Mouse (Mus musculus): ENCODE measurements around the gene Fam47e. TPM values are rescaled to one million over a fixed set of nuclear protein-coding genes. Genes with fewer than 3 reads are reported as not detected.

The Fam47e gene
- polyA plus RNA-seq, 1 experiment from 2014 or later, result not detected

DNA sequence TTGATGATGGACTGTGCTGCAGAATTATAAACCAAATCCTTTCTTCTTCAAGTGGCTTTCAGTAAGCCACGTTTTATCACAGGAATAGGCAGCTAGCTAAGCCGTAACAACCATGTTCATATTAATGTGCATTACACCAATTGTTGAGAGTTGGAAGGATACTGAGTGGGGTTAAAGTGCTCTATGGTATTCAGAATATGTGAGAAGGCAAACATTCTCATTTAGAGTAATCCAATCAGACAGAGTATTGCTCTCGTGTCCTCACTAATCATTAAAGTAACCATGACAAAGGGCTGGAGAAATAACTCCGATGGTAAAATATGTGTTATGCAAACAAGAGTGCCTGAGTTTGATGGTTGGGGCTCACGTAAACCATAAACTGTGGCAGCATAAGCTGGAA is 67.0 kb downstream of the Fam47e start:
- H3K4me1 ChIP-seq (ENCODE audit: control insufficient read depth, insufficient read depth, low read length), result no peaks in the 10 kb centered on the region
- H3K36me3 ChIP-seq (ENCODE audit: control insufficient read depth, insufficient read depth, low read length), result no peaks in the 10 kb centered on the region
- H3K9me3 ChIP-seq (ENCODE audit: control insufficient read depth, low read length), result no peaks in the 10 kb centered on the region
- ATAC-seq (ENCODE audit: low FRiP score, low TSS enrichment), result no peak
- H3K27me3 ChIP-seq (ENCODE audit: control insufficient read depth, insufficient read depth, low read length), result no peaks in the 10 kb centered on the region
- no peak overlapping the region for H3K4me3 ChIP-seq (ENCODE audit: low read length)
- no peak overlapping the region for H3K9ac ChIP-seq (ENCODE audit: low read depth, low read length)
- 71% methylated on average over 5 of the region's 5 CpGs for WGBS
- no peak overlapping the region for H3K27ac ChIP-seq (ENCODE audit: low read depth, low read length)
- no peak overlapping the region for H3K4me2 ChIP-seq (replicated peaks; ENCODE audit: low read depth, low read length)

DNA sequence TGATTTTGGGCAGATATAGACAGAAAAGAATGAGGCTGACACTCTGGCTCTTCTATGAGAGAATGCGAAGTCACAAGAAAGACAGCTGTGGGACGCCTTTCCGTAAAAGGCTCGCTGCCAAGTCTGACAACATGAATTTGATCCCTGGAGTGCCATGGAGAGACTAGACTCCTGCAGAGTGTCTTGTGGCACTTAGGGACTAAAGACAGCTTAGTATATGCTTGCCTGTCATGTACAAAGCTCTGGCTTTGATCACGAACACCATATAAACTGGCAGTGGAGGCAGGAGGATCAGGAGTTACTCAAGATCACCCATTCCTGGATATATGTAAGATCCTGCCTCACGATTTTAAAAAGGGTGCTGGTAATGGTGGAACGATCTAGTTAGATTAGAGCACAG is 73.0 kb downstream of the Fam47e start:
- Histone ChIP-seq H3K36me3 (ENCODE audit: control insufficient read depth, insufficient read depth, low read length) (no peaks in the 10 kb centered on the region), H3K27ac (ENCODE audit: low read depth, low read length) (no peak overlapping the region), H3K4me3 (ENCODE audit: low read length) (no peak overlapping the region), H3K27me3 (ENCODE audit: control insufficient read depth, insufficient read depth, low read length) (no peaks in the 10 kb centered on the region), H3K4me1 (ENCODE audit: control insufficient read depth, insufficient read depth, low read length) (no peaks in the 10 kb centered on the region), H3K9ac (ENCODE audit: low read depth, low read length) (no peak overlapping the region), H3K4me2 (replicated peaks; ENCODE audit: low read depth, low read length) (no peak overlapping the region), H3K9me3 (ENCODE audit: control insufficient read depth, low read length) (no peaks in the 10 kb centered on the region)
- ATAC-seq (ENCODE audit: low FRiP score, low TSS enrichment), result no peak
- WGBS, result 81% methylated on average over 7 of the region's 7 CpGs

DNA sequence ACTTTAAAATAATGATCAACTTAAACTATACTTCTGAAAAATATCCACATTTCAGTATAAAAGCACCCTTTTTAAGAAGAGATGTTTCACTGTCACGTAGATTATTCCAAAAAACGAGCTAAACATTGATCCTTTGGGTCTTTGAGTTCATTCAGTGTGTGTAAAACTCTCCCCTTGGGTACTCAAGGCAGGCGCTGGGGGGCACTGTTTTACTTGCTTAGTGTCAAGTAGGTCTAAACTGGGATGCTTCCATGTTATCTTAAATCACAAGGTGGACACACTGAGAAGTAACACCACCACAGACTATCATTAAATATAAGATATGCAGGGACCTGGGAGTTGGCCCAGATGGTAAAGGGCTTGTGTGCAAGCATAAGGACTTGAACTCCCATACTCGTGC is 78.7 kb downstream of the Fam47e start:
- H3K4me1 ChIP-seq (ENCODE audit: control insufficient read depth, insufficient read depth, low read length), result no peaks in the 10 kb centered on the region
- ATAC-seq (ENCODE audit: low FRiP score, low TSS enrichment), result no peak
- no peaks in the 10 kb centered on the region for H3K36me3 ChIP-seq (ENCODE audit: control insufficient read depth, insufficient read depth, low read length)
- no peaks in the 10 kb centered on the region for H3K9me3 ChIP-seq (ENCODE audit: control insufficient read depth, low read length)
- no peak overlapping the region for H3K9ac ChIP-seq (ENCODE audit: low read depth, low read length)
- H3K4me2 ChIP-seq (replicated peaks; ENCODE audit: low read depth, low read length), result no peak overlapping the region
- WGBS, result 62% methylated on average over 4 of the region's 4 CpGs
- H3K27ac ChIP-seq (ENCODE audit: low read depth, low read length), result no peak overlapping the region
- H3K27me3 ChIP-seq (ENCODE audit: control insufficient read depth, insufficient read depth, low read length), result no peaks in the 10 kb centered on the region
- H3K4me3 ChIP-seq (ENCODE audit: low read length), result no peak overlapping the region

DNA sequence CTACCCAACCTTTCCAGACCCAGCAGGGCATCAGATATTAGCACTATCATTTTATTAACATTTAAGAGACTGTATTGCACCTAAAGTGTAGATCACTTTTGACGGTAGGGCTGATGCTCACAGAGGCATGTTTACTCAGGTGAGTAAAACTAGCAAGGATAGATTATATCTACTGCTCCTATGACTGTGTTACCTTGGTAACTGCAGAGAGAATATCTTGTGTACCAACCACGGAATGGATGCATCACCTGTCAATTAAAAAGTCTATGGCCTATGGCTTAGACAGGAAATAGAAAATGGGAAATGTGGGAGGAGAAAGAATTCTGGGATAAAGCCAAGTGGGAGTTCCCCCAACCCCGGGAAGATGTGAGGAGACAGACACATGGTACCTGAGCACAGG is 80.0 kb downstream of the Fam47e start:
- no peaks in the 10 kb centered on the region for H3K4me1 ChIP-seq (ENCODE audit: control insufficient read depth, insufficient read depth, low read length)
- H3K36me3 ChIP-seq (ENCODE audit: control insufficient read depth, insufficient read depth, low read length), result no peaks in the 10 kb centered on the region
- H3K4me2 ChIP-seq (replicated peaks; ENCODE audit: low read depth, low read length), result no peak overlapping the region
- H3K9ac ChIP-seq (ENCODE audit: low read depth, low read length), result no peak overlapping the region
- no peak overlapping the region for H3K4me3 ChIP-seq (ENCODE audit: low read length)
- no peak for ATAC-seq (ENCODE audit: low FRiP score, low TSS enrichment)
- no peak overlapping the region for H3K27ac ChIP-seq (ENCODE audit: low read depth, low read length)
- no peaks in the 10 kb centered on the region for H3K27me3 ChIP-seq (ENCODE audit: control insufficient read depth, insufficient read depth, low read length)
- H3K9me3 ChIP-seq (ENCODE audit: control insufficient read depth, low read length), result no peaks in the 10 kb centered on the region
- 75% methylated on average over 3 of the region's 3 CpGs for WGBS

DNA sequence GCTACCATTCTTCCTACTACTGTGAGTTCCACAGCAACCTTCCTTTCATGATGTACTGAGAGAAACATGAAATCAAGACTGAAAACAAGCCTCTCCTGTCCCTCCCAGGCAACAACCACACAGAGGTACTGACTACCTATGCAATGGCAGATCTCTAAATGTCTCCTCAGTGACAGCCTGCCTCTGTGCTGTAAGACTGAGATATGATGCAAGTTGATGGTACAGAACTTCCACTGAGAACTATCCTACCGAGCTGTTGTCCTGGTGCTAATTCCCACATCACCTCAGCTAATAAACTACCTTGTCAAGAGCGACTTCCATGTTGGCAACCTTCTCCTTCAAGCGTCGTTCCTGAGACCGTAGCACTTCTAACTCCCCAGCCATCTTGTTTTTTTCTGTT is 81.0 kb downstream of the Fam47e start:
- WGBS, result 79% methylated on average over 5 of the region's 5 CpGs
- Histone ChIP-seq H3K36me3 (ENCODE audit: control insufficient read depth, insufficient read depth, low read length) (no peaks in the 10 kb centered on the region), H3K4me2 (replicated peaks; ENCODE audit: low read depth, low read length) (no peak overlapping the region), H3K9ac (ENCODE audit: low read depth, low read length) (no peak overlapping the region), H3K4me3 (ENCODE audit: low read length) (no peak overlapping the region), H3K27me3 (ENCODE audit: control insufficient read depth, insufficient read depth, low read length) (no peaks in the 10 kb centered on the region), H3K9me3 (ENCODE audit: control insufficient read depth, low read length) (no peaks in the 10 kb centered on the region), H3K4me1 (ENCODE audit: control insufficient read depth, insufficient read depth, low read length) (no peaks in the 10 kb centered on the region), H3K27ac (ENCODE audit: low read depth, low read length) (no peak overlapping the region)
- ATAC-seq (ENCODE audit: low FRiP score, low TSS enrichment), result no peak

DNA sequence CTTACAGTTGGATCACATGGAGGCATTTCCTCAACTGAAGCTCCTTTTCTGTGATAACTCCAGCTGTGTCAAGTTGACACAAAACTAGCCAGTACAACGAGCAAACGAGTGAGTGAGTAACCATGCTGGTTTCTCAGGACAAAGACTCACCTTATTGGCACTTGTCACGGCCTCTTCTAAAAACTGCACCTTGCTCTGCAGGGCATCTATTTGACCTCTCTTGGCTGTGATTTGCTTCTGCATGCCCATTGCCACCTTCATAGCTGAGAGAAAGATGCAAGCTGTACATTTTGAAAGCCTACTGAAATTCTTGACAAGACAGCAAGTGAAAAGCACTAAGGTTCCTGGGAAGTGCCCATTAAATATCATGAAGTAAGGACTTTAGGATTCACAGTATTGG is 86.0 kb downstream of the Fam47e start:
- WGBS, result 86% methylated on average over 3 of the region's 3 CpGs

More for the DNA sequence above, 86.0 kb downstream of the Fam47e start:
- H3K36me3 ChIP-seq (ENCODE audit: control insufficient read depth, insufficient read depth, low read length), result no peaks in the 10 kb centered on the region
- H3K4me3 ChIP-seq (ENCODE audit: low read length), result no peak overlapping the region
- H3K27ac ChIP-seq (ENCODE audit: low read depth, low read length), result no peak overlapping the region
- no peaks in the 10 kb centered on the region for H3K4me1 ChIP-seq (ENCODE audit: control insufficient read depth, insufficient read depth, low read length)
- ATAC-seq (ENCODE audit: low FRiP score, low TSS enrichment), result no peak
- no peak overlapping the region for H3K9ac ChIP-seq (ENCODE audit: low read depth, low read length)
- no peak overlapping the region for H3K4me2 ChIP-seq (replicated peaks; ENCODE audit: low read depth, low read length)
- H3K27me3 ChIP-seq (ENCODE audit: control insufficient read depth, insufficient read depth, low read length), result no peaks in the 10 kb centered on the region
- no peaks in the 10 kb centered on the region for H3K9me3 ChIP-seq (ENCODE audit: control insufficient read depth, low read length)

Other genes starting within 250 kb of the Fam47e start
- gene Sdad1, start 244.6 kb upstream of the Fam47e start, polyA plus RNA-seq (2014; fragmentation: Nextera tagmentation; extraction: Ambion mirVana), result 48.3 and 62.6 TPM in 2 replicates
- not detected in 2 replicates for gene Cxcl9, start 227.0 kb upstream of the Fam47e start, polyA plus RNA-seq (2014; fragmentation: Nextera tagmentation; extraction: Ambion mirVana)
- 1.7 and 3.1 TPM in 2 replicates for gene Art3, start 223.2 kb upstream of the Fam47e start, polyA plus RNA-seq (2014; fragmentation: Nextera tagmentation; extraction: Ambion mirVana)
- gene Cxcl10, start 206.2 kb upstream of the Fam47e start, polyA plus RNA-seq (2014; fragmentation: Nextera tagmentation; extraction: Ambion mirVana), result 0.84 and 1.0 TPM in 2 replicates
- 57.7 and 62.2 TPM in 2 replicates for gene Nup54, start 119.8 kb upstream of the Fam47e start, polyA plus RNA-seq (2014; fragmentation: Nextera tagmentation; extraction: Ambion mirVana)
- gene Scarb2, start 48.2 kb upstream of the Fam47e start, polyA plus RNA-seq (2014; fragmentation: Nextera tagmentation; extraction: Ambion mirVana), result 5.7 and 7.1 TPM in 2 replicates
- gene Stbd1, start 48.0 kb downstream of the Fam47e start, polyA plus RNA-seq (2014; fragmentation: Nextera tagmentation; extraction: Ambion mirVana), result 16.1 and 22.4 TPM in 2 replicates
- 0.64 and 1.1 TPM in 2 replicates for gene Ccdc158, start 120.2 kb downstream of the Fam47e start, polyA plus RNA-seq (2014; fragmentation: Nextera tagmentation; extraction: Ambion mirVana)
- gene Shroom3, start 128.4 kb downstream of the Fam47e start, polyA plus RNA-seq (2014; fragmentation: Nextera tagmentation; extraction: Ambion mirVana), result 10.3 and 16.0 TPM in 2 replicates

Measured in kidney, embryonic 14.5 days (tissue).